ENCODE assay signal across 7 mouse cellular contexts in the genomic region with DNA sequence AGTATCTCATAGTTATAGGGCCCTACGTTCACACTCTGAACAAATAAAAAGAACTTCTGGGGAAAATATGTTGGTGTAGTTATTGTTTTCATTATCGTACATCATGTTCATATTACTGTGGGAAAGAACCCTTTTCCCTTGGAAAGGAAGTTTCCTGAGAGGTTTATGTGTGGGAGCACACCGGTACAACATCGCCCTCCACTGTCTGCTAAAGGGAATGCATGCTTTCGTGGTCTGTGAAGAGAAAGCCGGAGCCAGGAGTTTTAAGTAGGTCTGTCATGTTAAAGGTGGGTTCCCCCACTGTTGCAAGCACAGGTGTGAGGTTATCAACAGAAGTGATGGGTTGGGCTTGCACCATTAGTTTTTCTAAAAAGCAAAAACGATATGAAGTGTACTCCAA.
DNase-seq lines count a peak whose midpoint lies in the region; ATAC-seq and TF ChIP-seq lines count a peak whose summit lies in the region.

No protein-coding gene starts in this region.

- H3K9ac ChIP-seq in ES-Bruce4 (ENCODE audit: low read depth, poor library complexity, severe bottlenecking) = no peak overlapping the region
- H3K9ac ChIP-seq in liver, postnatal 0 days (replicated peaks) = no peak overlapping the region

- DNase-seq in B cell, adult 2 months = peak; percentile 4 to 14
- peak; percentile 10 for DNase-seq in cerebellum, adult 9-11 months
- DNase-seq in gastrocnemius, postnatal 14 days = peak; percentile 51
- DNase-seq in kidney, postnatal 36 days = peak; percentile 63 to 83
- peak; percentile 41 for DNase-seq in liver, postnatal 0 days
- peak; percentile 20 for DNase-seq in splenic B cell, adult 2 months (ENCODE audit: low read depth, low spot score)

- no peak for TF ChIP-seq EP300 in ES-Bruce4 (IDR thresholded peaks at IDR 0.05; ENCODE audit: insufficient read depth, low read depth, low read length)
- no peak for TF ChIP-seq EP300 in liver, postnatal 0 days (IDR thresholded peaks at IDR 0.05; ENCODE audit: low read depth)

- H3K4me3 ChIP-seq in ES-Bruce4 (ENCODE audit: low read depth, low read length) = no peak overlapping the region
- H3K4me3 ChIP-seq in liver, postnatal 0 days (ENCODE audit: low read depth, low read length) = no peak overlapping the region

- no peak overlapping the region for H3K27ac ChIP-seq in ES-Bruce4 (ENCODE audit: insufficient read depth, low read length)
- no peak overlapping the region for H3K27ac ChIP-seq in liver, postnatal 0 days (ENCODE audit: low read depth)

- H3K27me3 ChIP-seq in ES-Bruce4 (ENCODE audit: control insufficient read depth, insufficient read depth, low read length, poor library complexity, severe bottlenecking) = no peaks in the 10 kb centered on the region
- no peaks in the 10 kb centered on the region for H3K27me3 ChIP-seq in liver, postnatal 0 days (ENCODE audit: insufficient read depth, low read length)
- H3K27me3 ChIP-seq in splenic B cell, adult 2 months (ENCODE audit: control insufficient read depth, insufficient read depth, low read length, poor library complexity, severe bottlenecking) = no peaks in the 10 kb centered on the region

- 27% methylated on average over 7 of the region's 7 CpGs for WGBS in liver, postnatal 0 days (ENCODE audit: insufficient replicate concordance)

- intact Hi-C loops in gastrocnemius, postnatal 14 days (cut with DNase I; ENCODE audit: low total_unique reads) = loop anchor here (10.0 kb wide), 1 partner anchor 699 kb away; no protein-coding TSS in a partner anchor

- peak; percentile 49 for TF ChIP-seq CTCF in ES-Bruce4 (IDR thresholded peaks at IDR 0.05; ENCODE audit: low read depth, low read length)
- TF ChIP-seq CTCF in liver, postnatal 0 days (IDR thresholded peaks at IDR 0.05; ENCODE audit: low read depth) = peak; percentile 73

- no peaks in the 10 kb centered on the region for H3K4me1 ChIP-seq in ES-Bruce4 (ENCODE audit: control insufficient read depth, insufficient read depth, low read length)
- H3K4me1 ChIP-seq in liver, postnatal 0 days (ENCODE audit: insufficient read depth) = no peaks in the 10 kb centered on the region

- H3K4me2 ChIP-seq in liver, postnatal 0 days (ENCODE audit: low read depth, low read length) = no peak overlapping the region

- no peaks in the 10 kb centered on the region for H3K36me3 ChIP-seq in ES-Bruce4 (ENCODE audit: control insufficient read depth, insufficient read depth, low read length, poor library complexity, severe bottlenecking)
- no peaks in the 10 kb centered on the region for H3K36me3 ChIP-seq in liver, postnatal 0 days (replicated peaks; ENCODE audit: insufficient read depth, low read length)
- H3K36me3 ChIP-seq in splenic B cell, adult 2 months (ENCODE audit: control insufficient read depth, insufficient read depth, low read length, poor library complexity, severe bottlenecking) = no peaks in the 10 kb centered on the region

- H3K9me3 ChIP-seq in ES-Bruce4 (replicated peaks; ENCODE audit: control insufficient read depth, insufficient read depth, low read length, poor library complexity, severe bottlenecking) = no peaks in the 10 kb centered on the region
- H3K9me3 ChIP-seq in liver, postnatal 0 days (ENCODE audit: low read length) = no peaks in the 10 kb centered on the region

- no peak for TF ChIP-seq POLR2A in ES-Bruce4 (IDR thresholded peaks at IDR 0.05; ENCODE audit: insufficient read depth, low read length)

- no peak for ATAC-seq in liver, postnatal 0 days

Comparison
In these comparisons a context has a peak if more than half of its experiments do, and no peak if none do; other contexts are left out.
1. DNase-seq: peak in every context shown above with its lines; median percentile 73 in kidney, postnatal 36 days; 51 in gastrocnemius, postnatal 14 days; 41 in liver, postnatal 0 days; 20 in splenic B cell, adult 2 months; 10 in cerebellum, adult 9-11 months; 9 in B cell, adult 2 months.